Mouse (Mus musculus) megakaryocyte, embryonic 14.5 days (primary cell): Measurements from ENCODE around the gene Abhd5.

Experiments used
- FLI1 ChIP-seq: IDR thresholded peaks from 2 replicates; pipeline ENCODE4 v1.6.1; 2012; ENCODE audit warnings: low read length, inconsistent platforms, mixed read lengths
- GATA1 ChIP-seq: IDR thresholded peaks from 3 replicates; pipeline ENCODE4 v1.6.1; 2012; ENCODE audit warnings: mixed read lengths, low read length, inconsistent platforms, borderline replicate concordance

DNA sequence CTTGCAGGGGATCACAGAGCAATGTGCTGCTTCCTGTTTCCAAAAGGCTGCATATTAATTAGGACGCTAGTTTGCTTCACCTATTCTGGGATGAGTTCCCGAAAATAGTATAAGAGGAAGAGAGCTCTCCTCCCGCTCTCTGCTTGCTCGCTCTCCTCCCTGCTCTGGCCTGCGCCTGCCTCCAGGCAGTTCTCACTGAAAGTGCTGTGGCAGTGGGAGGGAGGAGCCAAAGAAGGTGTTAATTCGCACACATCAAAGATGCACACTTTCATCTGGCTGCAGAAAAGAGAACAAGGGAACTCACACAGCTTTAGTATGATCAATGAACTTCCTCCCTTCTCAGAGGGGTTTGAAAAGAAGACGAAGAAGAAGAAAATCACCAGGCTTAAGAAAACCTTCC is 47.3 kb downstream of the Abhd5 start:
- no peak for TF ChIP-seq GATA1
- TF ChIP-seq FLI1: no peak
